In the genomic region with DNA sequence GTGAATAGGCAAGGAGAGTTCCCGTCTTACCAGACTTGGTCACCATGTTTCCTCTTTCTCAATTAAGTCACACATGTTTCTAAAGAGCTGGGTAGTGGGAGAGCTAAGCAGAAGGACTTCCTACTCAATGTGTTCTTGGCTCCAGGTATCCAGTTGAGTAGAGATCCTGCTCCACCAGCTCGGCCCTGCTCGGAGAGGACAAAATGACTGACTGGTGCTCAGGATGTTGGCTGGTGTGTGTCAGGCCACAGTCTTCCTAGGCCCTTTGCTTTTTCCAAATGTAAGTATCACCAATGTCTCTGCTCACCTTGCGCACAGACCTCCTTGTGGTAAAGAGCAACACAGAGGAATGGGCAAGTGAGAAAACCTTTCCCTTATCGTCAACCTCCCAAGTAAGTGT, we compare ENCODE assay signal across 22 mouse cellular contexts. TPM values are rescaled to one million over a fixed set of nuclear protein-coding genes. Genes with fewer than 3 reads are reported as not detected.
DNase-seq lines count a peak whose midpoint lies in the region; ATAC-seq and TF ChIP-seq lines count a peak whose summit lies in the region.
"Had no signal": no experiment of that assay in that cellular context is flagged by ENCODE, and none has a peak within 500 bp of the region (broad histone marks: within the 10 kb centered on the region; RNA-seq: fewer than 3 reads in every experiment).

No protein-coding gene starts in this region.

- H3K9ac ChIP-seq in heart, adult 2 months (ENCODE audit: low read depth, low read length) = no peak overlapping the region
- no peak overlapping the region for H3K9ac ChIP-seq in intestine, embryonic 14.5 days (ENCODE audit: low read length)
- no peak overlapping the region for H3K9ac ChIP-seq in intestine, postnatal 0 days (ENCODE audit: low read depth, low read length)
- no peak overlapping the region for H3K9ac ChIP-seq in midbrain, embryonic 11.5 days (ENCODE audit: low read length)
- H3K9ac ChIP-seq in midbrain, embryonic 13.5 days (replicated peaks) = no peak overlapping the region
- H3K9ac ChIP-seq: embryonic facial prominence, embryonic 13.5 days; embryonic facial prominence, embryonic 15.5 days; forebrain, embryonic 12.5 days had no signal

- TF ChIP-seq POLR2A in heart, adult 2 months (IDR thresholded peaks at IDR 0.05; ENCODE audit: insufficient read depth, low read depth, low read length) = no peak

- intact Hi-C loops in heart, adult 2 months (cut with DNase I) = no loop called here

- WGBS in heart, adult 2 months = 95% methylated on average over 5 of the region's 5 CpGs
- 88% methylated on average over 5 of the region's 5 CpGs for whole genome bisulfite sequencing in intestine, embryonic 14.5 days
- WGBS in intestine, postnatal 0 days = 92% methylated on average over 5 of the region's 5 CpGs
- whole genome bisulfite sequencing in midbrain, embryonic 11.5 days = 95% methylated on average over 5 of the region's 5 CpGs
- WGBS in midbrain, embryonic 13.5 days = 96% methylated on average over 5 of the region's 5 CpGs

- peaks cover 3% of the 10 kb centered on the region for H3K4me1 ChIP-seq in heart, adult 2 months (ENCODE audit: control insufficient read depth, insufficient read depth, low read length)
- H3K4me1 ChIP-seq in intestine, embryonic 14.5 days (replicated peaks; ENCODE audit: control insufficient read depth, insufficient read depth, low read length) = peaks cover 10% of the 10 kb centered on the region; the same call in 1 of the 2 replicates
- H3K4me1 ChIP-seq in intestine, postnatal 0 days (replicated peaks; ENCODE audit: control insufficient read depth, insufficient read depth, low read length) = no peaks in the 10 kb centered on the region
- H3K4me1 ChIP-seq in midbrain, embryonic 11.5 days (ENCODE audit: control insufficient read depth, insufficient read depth, low read length) = no peaks in the 10 kb centered on the region
- H3K4me1 ChIP-seq in midbrain, embryonic 13.5 days (replicated peaks) = no peaks in the 10 kb centered on the region

- no peak overlapping the region for H3K4me3 ChIP-seq in heart, adult 2 months
- H3K4me3 ChIP-seq in intestine, embryonic 14.5 days (ENCODE audit: low read depth, low read length) = no peak overlapping the region
- no peak overlapping the region for H3K4me3 ChIP-seq in intestine, postnatal 0 days (ENCODE audit: low read depth, low read length)
- H3K4me3 ChIP-seq in midbrain, embryonic 11.5 days (ENCODE audit: low read depth, low read length) = no peak overlapping the region
- H3K4me3 ChIP-seq in midbrain, embryonic 13.5 days (replicated peaks) = no peak overlapping the region
- H3K4me3 ChIP-seq: embryonic facial prominence, embryonic 13.5 days; embryonic facial prominence, embryonic 15.5 days; forebrain, embryonic 12.5 days had no signal

- TF ChIP-seq EP300 in heart, adult 2 months (IDR thresholded peaks at IDR 0.05; ENCODE audit: insufficient read depth, low read depth, low read length) = no peak

- peak; percentile 64 for DNase-seq in heart, adult 11 months
- DNase-seq in heart, adult 2 months = no peak
- peak; percentile 28 for DNase-seq in intestine, embryonic 14.5 days (ENCODE audit: low spot score)
- DNase-seq in midbrain, embryonic 11.5 days (ENCODE audit: low spot score, missing footprints) = peak; percentile 17
- DNase-seq: adrenal gland, adult 2 months; adrenal gland, postnatal 10 days; adrenal gland, postnatal 25 days; cerebellum, adult 11 months; cerebellum, adult 18-20 months; cerebellum, adult 8-10 months; cerebellum, adult 9-11 months; cerebellum, postnatal 14 days; cerebellum, postnatal 36 days; embryo, embryonic 11 days had no signal

- H3K79me2 ChIP-seq in heart, adult 2 months (replicated peaks; ENCODE audit: control insufficient read depth, insufficient read depth, low read length) = no peaks in the 10 kb centered on the region

- H3K4me2 ChIP-seq in intestine, embryonic 14.5 days (ENCODE audit: low read length) = no peak overlapping the region
- no peak overlapping the region for H3K4me2 ChIP-seq in intestine, postnatal 0 days (replicated peaks; ENCODE audit: low read depth)
- H3K4me2 ChIP-seq in midbrain, embryonic 11.5 days = no peak overlapping the region
- no peak overlapping the region for H3K4me2 ChIP-seq in midbrain, embryonic 13.5 days (replicated peaks)
- H3K4me2 ChIP-seq: embryonic facial prominence, embryonic 13.5 days; embryonic facial prominence, embryonic 15.5 days; forebrain, embryonic 12.5 days had no signal

- ATAC-seq in intestine, embryonic 14.5 days (replicated peaks; ENCODE audit: low FRiP score, low TSS enrichment, low read depth) = no peak
- ATAC-seq in intestine, postnatal 0 days = no peak
- no peak for ATAC-seq in midbrain, embryonic 11.5 days (ENCODE audit: low FRiP score)
- ATAC-seq in midbrain, embryonic 13.5 days = no peak
- no peak for ATAC-seq in erythroblast, adult 5-6 weeks (replicated peaks; ENCODE audit: low FRiP score, poor library complexity, severe bottlenecking)
- ATAC-seq: forebrain, embryonic 14.5 days; forebrain, embryonic 16.5 days had no signal

- H3K27me3 ChIP-seq in heart, adult 2 months (ENCODE audit: control insufficient read depth, insufficient read depth, low read length) = no peaks in the 10 kb centered on the region
- no peaks in the 10 kb centered on the region for H3K27me3 ChIP-seq in intestine, embryonic 14.5 days (replicated peaks; ENCODE audit: control insufficient read depth, insufficient read depth, low read length)
- H3K27me3 ChIP-seq in intestine, postnatal 0 days (replicated peaks; ENCODE audit: control insufficient read depth, insufficient read depth, low read length) = no peaks in the 10 kb centered on the region
- no peaks in the 10 kb centered on the region for H3K27me3 ChIP-seq in midbrain, embryonic 11.5 days (ENCODE audit: control insufficient read depth, insufficient read depth, low read length)
- H3K27me3 ChIP-seq in midbrain, embryonic 13.5 days = no peaks in the 10 kb centered on the region
- H3K27me3 ChIP-seq: embryonic facial prominence, embryonic 13.5 days; embryonic facial prominence, embryonic 15.5 days; forebrain, embryonic 12.5 days had no signal

- no peak for TF ChIP-seq CTCF in heart, adult 2 months (IDR thresholded peaks at IDR 0.05)
- no peak for TF ChIP-seq CTCF in intestine, postnatal 0 days (IDR thresholded peaks at IDR 0.05; ENCODE audit: low read depth)

- H3K27ac ChIP-seq in heart, adult 2 months = no peak overlapping the region
- no peak overlapping the region for H3K27ac ChIP-seq in intestine, embryonic 14.5 days (ENCODE audit: low read depth)
- H3K27ac ChIP-seq in intestine, postnatal 0 days (ENCODE audit: low read depth, low read length) = no peak overlapping the region
- no peak overlapping the region for H3K27ac ChIP-seq in midbrain, embryonic 11.5 days (ENCODE audit: low read depth, low read length)
- no peak overlapping the region for H3K27ac ChIP-seq in midbrain, embryonic 13.5 days
- H3K27ac ChIP-seq: embryonic facial prominence, embryonic 13.5 days; embryonic facial prominence, embryonic 15.5 days; forebrain, embryonic 12.5 days had no signal

- H3K9me3 ChIP-seq in intestine, embryonic 14.5 days (ENCODE audit: control insufficient read depth, low read length) = no peaks in the 10 kb centered on the region
- no peaks in the 10 kb centered on the region for H3K9me3 ChIP-seq in intestine, postnatal 0 days (ENCODE audit: control insufficient read depth)
- no peaks in the 10 kb centered on the region for H3K9me3 ChIP-seq in midbrain, embryonic 11.5 days (ENCODE audit: control insufficient read depth, low read length)
- H3K9me3 ChIP-seq in midbrain, embryonic 13.5 days = no peaks in the 10 kb centered on the region
- H3K9me3 ChIP-seq: embryonic facial prominence, embryonic 13.5 days; embryonic facial prominence, embryonic 15.5 days; forebrain, embryonic 12.5 days had no signal

- no peaks in the 10 kb centered on the region for H3K36me3 ChIP-seq in heart, adult 2 months (ENCODE audit: control insufficient read depth, insufficient read depth, low read length)
- no peaks in the 10 kb centered on the region for H3K36me3 ChIP-seq in intestine, embryonic 14.5 days (ENCODE audit: control insufficient read depth, insufficient read depth, low read length)
- H3K36me3 ChIP-seq in intestine, postnatal 0 days (ENCODE audit: control insufficient read depth, insufficient read depth) = no peaks in the 10 kb centered on the region
- H3K36me3 ChIP-seq in midbrain, embryonic 11.5 days (ENCODE audit: control insufficient read depth, insufficient read depth, low read length) = no peaks in the 10 kb centered on the region
- no peaks in the 10 kb centered on the region for H3K36me3 ChIP-seq in midbrain, embryonic 13.5 days
- H3K36me3 ChIP-seq: embryonic facial prominence, embryonic 13.5 days; embryonic facial prominence, embryonic 15.5 days; forebrain, embryonic 12.5 days had no signal

RNA-seq across cellular contexts. Expression of gene Zfp326, which starts 14.7 kb away (rescaled TPM):
- total RNA-seq in heart, adult 2 months (2021) = 10 to 100 TPM in 1 of 2 experiments, 1 to 10 TPM in 1; 9.3 to 10.7 TPM
- polyA plus RNA-seq in heart, adult 2 months (2012; rRNA removed) = 5.5 and 7.0 TPM in 2 replicates
- 33.9 and 38.8 TPM in 2 replicates for polyA plus RNA-seq in intestine, embryonic 14.5 days (2014; fragmentation: Nextera tagmentation; extraction: Ambion mirVana)
- 19.9 and 21.0 TPM in 2 replicates for polyA plus RNA-seq in intestine, postnatal 0 days (2015; fragmentation: Nextera tagmentation; extraction: Ambion mirVana)
- 43.3 and 50.6 TPM in 2 replicates for polyA plus RNA-seq in midbrain, embryonic 11.5 days (2014; fragmentation: Nextera tagmentation; extraction: Ambion mirVana)
- polyA plus RNA-seq in midbrain, embryonic 13.5 days (2015; fragmentation: Nextera tagmentation; extraction: Ambion mirVana) = 58.6 and 63.1 TPM in 2 replicates
- total RNA-seq in erythroblast, adult 5-6 weeks (2015; ENCODE audit: low replicate concordance) = 4.0 and 5.2 TPM in 2 replicates
- total RNA-seq in erythroblast, adult 5-6 weeks (2017; ENCODE audit: low replicate concordance) = 2.6 and 4.4 TPM in 2 replicates

Comparison
In these comparisons a context has a peak if more than half of its experiments do, and no peak if none do; other contexts are left out.
1. DNase-seq: peak in heart, adult 11 months (single experiment), intestine, embryonic 14.5 days (single experiment) and midbrain, embryonic 11.5 days (single experiment); none in heart, adult 2 months (0 of 2).